Mouse (Mus musculus) frontal cortex, adult 2 months (tissue): ENCODE data around the gene Cyp4f40. TPM values are rescaled to one million over a fixed set of nuclear protein-coding genes. Genes with fewer than 3 reads are reported as not detected.
"Not testable (repeated sequence)": the region's sequence is repeated elsewhere in the genome, so short reads cannot be mapped to it uniquely, and the experiment has no call there.

Source experiments
- DNase-seq, 2 experiments: peaks; one replicate each; pipeline ENCODE4 v3.0.0; 2022; ENCODE audit warnings: low spot score in 1 of 2; ENCODE audit errors: extremely low spot score in 1 of 2
- polyA plus RNA-seq: library from polyadenylated mRNA; depleted of rRNA; stranded (reverse); fragments of >200 nt; gene quantifications from 2 replicates; pipeline ENCODE4 v1.2.3, GENCODE M21; 2012; rRNA removed

Gene Cyp4f40
- polyA plus RNA-seq, result 0.04 and 0.08 TPM in 2 replicates

DNA sequence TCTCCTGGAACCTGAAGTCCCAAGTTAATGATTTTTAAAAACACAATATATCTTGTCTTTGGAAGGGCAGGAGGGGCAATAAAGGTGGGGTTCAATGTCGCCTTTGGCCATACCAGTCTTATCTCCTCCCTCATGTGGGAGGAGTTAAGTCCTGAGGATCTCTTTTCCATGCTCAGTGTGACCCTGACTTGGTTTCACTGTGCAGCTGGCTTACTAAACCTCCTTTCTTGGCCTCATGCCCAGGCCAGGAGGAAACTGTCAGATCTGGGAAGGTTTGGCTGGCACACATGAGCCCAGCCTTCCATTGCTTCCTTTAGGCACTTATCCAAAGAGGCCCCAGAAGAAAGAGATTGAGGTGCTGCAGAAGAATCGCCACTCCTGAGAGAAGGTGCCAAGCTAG lies at the start of gene Cyp4f40:
TSS of gene Cyp4f40 (plus strand) at position 189 of the 400 bp plus-strand sequence.
- DNase-seq, result peak in 1 of 2 experiments; percentile 9

DNA sequence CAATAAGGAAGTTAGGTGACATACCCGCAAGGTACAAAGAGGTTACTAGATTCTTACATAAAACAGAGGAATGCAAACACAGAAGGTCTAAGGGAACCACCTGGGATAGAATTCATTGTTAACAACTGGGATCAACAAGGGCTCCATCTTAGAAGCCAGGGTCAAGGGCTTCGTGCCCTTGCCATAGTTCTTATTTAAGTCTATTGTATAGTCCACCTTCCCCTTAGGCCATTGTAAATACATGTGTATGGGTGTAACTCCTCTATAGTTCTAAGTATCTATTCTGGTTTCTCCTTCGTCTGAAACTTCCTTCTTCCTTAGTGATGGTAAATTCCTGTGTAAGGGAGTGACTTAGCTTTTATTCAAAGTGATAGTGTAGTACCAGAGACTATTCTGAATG lies 48.5 kb upstream of the Cyp4f40 start:
- not testable (repeated sequence) for DNase-seq

DNA sequence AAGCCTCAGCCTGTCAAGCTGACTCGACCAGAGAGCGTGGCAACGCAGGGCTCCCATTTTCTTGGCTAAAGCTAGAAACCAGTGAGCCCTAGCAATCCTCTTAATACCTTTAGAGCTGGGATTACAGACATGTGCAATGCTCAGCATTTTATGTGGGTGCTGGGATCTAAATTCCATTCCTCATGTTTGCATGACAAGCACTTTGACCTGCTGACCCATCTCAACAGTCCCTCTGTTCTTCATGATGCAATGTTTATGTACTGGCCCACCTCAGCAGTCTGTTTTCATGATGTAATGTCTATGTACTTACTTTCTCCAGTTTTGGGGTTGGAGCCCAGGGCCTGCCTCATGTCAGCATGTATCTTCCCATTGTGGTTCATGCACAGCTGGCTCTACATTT lies 47.8 kb upstream of the Cyp4f40 start:
- DNase-seq, result no peak

DNA sequence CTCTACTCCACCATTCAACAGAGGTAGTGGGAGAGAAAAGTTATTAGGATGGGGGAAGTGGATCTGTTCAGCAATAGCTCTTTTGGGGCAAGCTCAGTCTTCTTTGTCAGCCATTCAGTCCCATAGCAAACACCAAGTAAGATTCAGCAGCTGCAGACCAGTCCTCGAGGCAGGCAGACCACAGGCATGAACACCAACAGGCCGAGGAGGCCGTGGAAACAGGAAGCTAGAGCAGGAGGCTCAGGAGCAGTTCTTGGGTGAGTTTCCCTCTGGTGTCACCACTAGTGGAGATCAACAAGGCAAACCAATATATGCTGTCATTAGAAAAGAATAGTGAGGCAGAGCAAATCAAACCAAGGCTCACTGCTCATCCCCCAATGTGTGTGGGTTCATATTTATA lies 46.3 kb upstream of the Cyp4f40 start:
- DNase-seq, result no peak

DNA sequence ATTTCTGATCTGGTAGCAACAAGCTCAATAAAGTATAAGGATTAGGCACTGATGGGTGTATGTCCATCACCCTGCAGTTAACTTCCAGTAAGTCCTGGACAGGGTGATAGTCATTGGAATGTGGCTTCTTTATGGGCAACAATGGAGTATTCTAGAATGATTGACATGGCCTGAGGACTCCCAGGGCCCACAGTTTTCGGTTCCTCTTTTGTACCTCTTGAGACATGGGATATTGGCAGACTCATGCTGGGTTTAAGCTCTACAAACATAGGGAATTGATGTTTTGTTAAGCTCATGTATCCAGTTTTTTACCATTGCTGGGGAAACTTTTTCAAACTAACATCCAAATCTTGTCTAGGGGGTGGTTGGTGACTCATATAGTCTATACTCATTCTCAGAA lies 41.4 kb upstream of the Cyp4f40 start:
- DNase-seq, result no peak

DNA sequence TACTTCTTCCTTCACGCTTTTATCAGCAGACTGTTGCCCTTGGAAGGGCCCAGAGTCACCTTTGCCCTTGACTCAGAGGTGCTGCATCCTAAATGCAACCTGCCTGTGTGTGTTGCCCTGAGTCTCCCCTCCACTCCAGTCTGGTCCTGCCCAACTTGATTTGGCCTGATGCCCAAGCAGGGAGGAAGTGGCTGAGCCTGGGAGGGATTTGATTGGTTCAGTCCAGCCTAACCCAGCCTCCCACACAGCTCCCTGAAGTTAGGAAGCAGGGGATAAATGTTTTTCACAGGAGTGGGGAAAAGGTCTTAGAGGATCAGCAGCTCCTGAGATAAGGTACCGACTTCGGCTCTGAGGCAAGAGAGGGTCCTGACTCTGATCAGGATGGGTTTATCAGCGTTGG lies 37.7 kb upstream of the Cyp4f40 start, which contains the start of gene Cyp4f37:
TSS of gene Cyp4f37 (plus strand) at position 292 of the 400 bp plus-strand sequence.
- not testable (repeated sequence) for DNase-seq

DNA sequence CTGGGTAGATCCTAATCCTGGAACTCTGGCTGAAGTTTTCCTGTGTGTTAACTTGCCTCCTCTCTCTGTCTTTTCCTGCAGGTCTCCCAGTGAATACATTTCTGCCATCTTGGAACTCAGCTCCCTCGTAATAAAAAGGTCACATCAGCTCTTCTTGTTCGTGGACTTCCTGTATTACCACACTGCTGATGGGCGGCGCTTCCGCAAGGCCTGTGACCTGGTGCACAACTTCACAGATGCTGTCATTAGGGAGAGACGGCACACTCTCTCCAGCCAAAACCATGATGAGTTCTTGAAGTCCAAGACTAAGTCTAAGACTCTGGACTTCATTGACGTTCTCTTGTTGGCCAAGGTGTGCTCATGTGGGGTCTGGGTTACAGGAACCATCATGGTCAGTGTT lies 29.0 kb upstream of the Cyp4f40 start:
- not testable (repeated sequence) for DNase-seq

DNA sequence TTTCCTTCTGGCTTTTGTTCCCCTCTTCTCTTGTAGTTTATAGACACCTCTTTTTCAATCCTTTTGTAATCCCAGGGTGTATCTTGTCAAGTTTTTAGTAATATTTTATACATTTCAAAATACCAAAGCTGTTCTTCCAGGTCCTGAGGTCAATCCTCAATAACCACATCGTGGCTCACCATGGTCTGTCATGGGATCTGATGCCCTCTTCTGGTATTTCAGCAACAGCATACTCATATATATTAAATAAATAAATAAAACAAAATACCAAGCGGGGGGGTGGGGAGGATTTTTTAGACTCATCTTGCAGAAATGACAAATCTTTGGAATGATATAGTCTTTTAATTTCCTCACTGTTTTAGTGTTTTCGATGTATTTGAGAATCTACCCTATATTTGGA lies 26.8 kb upstream of the Cyp4f40 start:
- DNase-seq, result no peak

DNA sequence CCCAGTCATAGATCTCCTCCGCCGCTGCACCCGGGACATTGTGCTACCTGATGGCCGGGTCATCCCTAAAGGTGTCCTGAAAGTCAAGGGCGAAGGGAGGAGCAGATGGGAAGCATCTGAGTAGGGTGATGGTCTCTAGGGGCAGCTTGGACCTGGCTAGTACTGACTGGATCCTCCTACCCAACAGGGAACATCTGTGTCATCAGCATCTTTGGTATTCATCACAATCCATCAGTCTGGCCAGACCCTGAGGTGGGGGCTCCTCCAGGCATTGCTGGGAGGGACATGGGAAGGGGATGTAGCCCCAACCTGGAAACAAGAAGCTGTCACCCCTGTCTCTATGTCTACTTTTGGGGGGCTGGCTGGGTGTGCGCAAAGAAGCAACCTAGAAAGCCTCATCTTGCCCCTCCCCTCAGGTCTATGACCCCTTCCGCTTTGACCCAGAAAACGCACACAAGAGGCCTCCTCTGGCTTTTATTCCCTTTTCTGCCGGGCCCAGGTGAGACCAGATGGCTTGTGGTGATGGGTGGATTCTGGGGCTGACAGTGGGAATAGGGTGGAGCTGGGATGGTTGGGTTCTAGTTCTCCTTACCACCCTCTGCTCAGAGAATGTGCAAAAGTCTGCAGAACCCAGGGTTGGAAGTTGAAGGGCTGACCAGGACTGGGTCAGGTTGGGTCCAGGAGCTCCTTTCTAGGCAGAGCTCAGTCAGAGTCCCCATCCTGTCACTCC lies 24.3 kb upstream of the Cyp4f40 start:
- DNase-seq, result not testable (repeated sequence)

DNA sequence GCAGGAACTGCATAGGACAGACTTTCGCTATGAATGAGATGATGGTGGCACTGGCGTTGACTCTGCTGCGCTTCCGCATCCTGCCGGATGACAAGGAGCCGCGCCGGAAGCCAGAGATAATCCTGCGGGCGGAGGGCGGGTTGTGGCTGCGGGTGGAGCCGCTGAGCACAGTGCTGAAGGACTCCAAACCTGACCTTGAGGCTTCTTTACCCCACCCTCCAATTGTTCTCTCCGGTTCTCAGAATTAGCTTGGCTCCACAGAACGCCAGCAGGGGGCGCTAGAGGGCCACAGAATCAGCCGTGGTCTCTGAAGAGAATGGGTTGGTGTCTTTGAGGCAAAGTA lies 23.8 kb upstream of the Cyp4f40 start:
- peak; percentile 50 to 93 for DNase-seq

DNA sequence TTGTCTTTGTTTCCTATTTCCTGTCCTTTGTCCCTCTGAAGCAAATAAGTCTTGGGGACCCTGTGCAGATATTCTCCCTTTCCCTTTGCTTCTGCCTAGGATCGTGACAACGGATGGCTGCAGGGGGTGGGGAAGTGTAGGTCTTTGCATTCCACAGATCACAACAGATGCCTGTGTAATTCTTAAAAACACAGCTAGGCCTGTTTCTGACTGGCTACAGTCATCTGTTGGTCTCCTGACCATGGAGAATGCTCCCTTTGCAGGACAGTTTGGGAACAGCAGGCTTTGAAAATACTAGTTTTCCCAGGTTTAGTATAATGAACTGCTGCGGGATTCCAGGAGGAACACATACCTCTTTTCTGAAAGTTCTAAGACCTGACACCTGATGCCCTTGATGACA lies 22.4 kb upstream of the Cyp4f40 start:
- no peak for DNase-seq

DNA sequence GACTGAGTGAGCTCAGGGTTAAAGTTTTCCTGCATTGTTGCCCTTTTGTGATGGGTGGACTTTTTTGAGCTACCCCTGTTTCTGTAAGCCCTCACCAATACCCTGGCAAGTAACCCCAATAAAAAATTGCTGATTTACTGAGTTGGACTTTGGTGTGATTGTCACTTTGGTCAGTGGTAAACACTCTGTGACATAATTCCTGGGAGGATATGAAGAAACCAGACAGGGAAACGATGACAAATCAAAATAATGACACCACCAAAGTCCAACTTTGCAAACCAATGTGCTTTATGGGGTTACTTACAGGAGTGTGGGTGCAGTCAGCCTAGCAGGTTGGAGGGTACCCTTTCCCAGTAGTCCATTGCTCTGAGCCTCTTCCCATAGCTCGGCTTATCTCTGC lies 21.5 kb upstream of the Cyp4f40 start:
- DNase-seq, result no peak

DNA sequence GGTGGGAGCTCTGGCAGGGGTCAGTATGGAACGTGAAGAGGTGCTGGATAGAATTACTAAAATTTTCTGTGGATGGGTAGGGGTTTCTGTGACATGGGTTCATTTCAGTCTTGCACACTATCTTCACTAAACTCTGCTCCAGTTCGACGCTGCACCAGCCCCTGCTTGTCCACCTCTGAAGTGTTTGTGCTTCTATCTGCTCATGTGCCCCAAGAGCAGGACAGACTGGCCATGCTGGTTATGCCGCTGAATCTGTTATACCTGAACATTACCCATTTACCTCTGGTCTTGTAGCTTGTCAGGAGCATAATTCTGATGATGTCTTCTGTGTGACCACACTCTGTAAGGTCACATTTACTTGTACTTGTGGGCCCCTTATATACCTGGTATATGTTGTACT lies 12.1 kb upstream of the Cyp4f40 start:
- no peak for DNase-seq

DNA sequence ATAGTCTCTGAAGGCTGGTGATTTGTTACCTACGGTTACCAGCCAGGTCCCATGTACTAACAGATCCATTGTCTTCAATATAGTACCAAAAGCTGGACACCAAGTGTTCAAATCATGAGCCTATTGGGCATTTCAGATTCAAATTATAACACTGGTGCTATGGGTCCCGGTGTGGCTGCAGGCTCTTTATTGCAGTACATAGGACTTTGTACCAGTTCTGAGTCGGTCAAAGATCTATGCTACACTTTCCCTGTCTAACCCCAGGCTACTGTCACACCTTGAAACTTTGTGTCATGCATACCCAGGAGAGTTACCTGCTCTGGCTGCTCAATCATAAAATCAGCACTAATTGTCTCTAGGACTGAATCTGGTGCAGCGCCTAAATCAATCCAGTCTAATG lies 4.8 kb upstream of the Cyp4f40 start:
- DNase-seq, result no peak

DNA sequence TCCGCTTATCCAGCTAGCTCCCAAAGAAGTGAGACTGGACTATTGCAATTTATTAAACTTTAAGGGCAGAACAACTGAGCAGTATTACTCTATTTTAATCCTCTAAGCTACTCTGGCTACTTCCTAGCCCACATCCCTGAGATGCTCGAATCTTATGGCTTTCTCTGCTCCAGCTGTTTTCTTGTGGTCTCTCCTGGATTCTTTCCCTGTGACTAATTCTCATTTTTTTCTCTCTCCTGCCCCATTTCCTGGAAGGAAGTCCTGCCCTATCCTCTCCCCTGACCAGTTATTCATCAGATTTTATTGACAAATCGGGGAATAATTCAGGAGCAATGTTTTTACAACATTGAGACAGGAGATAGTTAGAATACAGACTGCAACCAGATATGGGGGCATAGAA lies 1.7 kb upstream of the Cyp4f40 start:
- no peak for DNase-seq

DNA sequence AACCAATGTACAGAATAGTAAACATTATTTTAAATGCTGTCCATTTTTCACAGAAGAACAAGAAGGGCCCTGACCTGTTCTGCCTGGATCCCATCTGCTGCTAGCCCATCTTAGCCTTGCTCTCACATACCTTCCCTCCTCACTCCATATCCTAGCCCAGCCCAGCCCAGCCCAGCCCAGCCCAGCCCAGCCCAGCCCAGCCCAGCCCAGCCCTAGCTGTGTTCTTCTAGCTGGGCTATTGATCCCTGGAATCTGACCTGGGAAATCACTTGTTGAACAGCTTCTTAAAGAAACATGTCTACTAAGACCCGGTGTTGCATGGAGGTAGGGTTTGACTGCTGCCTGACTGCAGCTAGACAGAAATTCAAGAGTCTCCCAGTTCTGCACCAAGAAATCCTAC lies 454 bp upstream of the Cyp4f40 start:
- DNase-seq, result no peak

DNA sequence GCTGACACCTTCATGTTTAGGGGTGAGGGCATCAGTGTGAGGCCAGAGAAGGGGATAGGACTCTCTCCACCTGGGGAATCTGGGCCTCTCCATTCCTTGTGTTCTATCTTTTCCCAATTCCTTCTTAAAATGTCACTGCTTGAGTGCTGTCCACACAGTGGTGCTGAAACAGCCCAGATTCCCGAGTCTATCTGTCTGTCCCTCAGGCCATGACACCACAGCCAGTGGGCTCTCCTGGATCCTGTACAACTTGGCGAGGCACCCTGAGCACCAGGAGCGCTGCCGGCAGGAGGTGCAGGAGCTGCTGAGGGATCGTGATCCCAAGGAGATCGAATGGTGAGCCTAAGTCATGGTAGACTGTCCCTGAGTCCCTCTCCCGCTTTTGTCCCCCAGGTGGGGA lies 15.3 kb downstream of the Cyp4f40 start:
- DNase-seq, result no peak

DNA sequence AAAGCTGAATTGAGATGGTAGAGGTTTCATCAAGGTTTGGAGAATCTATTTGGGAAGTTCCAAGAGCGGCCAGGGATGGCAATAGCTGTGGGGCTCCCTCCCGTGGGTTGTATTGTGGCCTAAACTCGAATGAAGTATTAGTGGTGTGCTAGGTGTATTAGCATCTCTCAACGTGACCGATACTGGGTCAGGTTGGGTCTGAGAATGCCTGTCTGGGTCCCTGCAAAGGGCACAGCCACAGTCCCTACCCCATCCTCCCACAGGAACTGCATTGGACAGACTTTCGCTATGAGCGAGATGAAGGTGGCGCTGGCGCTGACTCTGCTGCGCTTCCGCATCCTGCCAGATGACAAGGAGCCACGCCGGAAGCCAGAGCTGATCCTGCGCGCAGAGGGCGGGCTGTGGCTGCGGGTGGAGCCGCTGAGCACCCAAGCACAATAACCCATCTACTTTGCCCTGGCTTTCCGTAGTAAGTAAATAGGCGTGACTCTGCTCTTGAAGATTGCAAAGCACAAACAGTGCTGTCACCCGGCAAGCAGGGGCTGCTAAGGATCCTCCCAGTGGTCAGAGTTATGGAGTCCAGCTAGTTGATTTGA lies 17.4 kb downstream of the Cyp4f40 start:
- DNase-seq, result no peak

DNA sequence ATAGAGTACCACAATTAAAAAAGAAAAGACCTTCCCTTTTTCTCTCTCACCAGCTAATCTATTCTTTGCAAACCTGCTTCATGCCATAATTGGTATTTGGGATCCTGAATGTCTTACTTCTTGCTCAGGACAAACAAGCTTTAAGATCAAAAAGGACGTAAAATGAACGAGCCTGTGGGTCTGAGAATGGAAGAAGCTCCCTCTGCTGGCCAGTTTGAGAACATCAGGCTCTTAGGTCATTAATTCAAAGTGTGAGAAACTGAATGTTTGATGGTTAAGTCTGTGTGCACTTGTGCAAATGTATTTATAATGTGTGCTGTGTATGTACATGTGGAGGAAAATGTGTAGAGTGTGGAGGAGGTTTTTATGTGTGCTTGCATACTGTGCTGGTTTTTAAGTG lies 21.7 kb downstream of the Cyp4f40 start:
- peak in 1 of 2 experiments; percentile 57 for DNase-seq

DNA sequence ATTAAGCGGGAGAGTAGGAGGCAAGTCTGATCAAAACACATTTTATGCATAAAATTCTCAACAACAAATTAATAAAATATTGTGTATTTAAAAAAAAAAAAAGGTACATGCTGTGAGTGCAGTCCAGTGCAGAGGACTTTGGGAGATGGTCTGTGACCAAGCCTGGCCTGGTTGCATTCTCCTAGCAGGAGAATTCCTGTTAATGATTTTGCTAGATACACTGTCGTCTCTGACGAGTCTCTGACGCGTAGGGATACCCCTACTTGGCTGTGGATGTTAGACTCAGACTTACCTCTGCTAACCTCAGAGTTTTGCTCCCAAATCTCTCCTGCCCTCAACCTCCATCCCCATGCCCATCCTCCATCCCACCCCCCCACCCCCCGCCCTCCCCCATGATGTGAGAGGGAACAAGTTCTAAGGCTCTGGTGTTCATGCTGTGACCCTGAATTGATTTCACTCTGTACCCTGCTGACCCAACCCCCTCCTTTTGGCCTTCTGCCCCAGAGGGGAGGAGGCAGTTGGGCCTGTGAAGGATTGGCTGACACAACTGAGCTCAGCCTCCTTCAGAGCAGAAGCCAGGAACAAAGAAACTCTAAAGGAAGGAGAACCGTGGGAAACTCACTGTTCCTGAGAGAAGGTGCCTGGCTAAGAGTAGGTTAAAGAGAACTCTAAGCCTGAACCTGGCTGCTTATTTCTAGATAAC lies 26.5 kb downstream of the Cyp4f40 start, which contains the start of gene Cyp4f15:
TSS of gene Cyp4f15 (plus strand) at position 580 of the 703 bp plus-strand sequence.
- DNase-seq, result peak; percentile 27 to 63

DNA sequence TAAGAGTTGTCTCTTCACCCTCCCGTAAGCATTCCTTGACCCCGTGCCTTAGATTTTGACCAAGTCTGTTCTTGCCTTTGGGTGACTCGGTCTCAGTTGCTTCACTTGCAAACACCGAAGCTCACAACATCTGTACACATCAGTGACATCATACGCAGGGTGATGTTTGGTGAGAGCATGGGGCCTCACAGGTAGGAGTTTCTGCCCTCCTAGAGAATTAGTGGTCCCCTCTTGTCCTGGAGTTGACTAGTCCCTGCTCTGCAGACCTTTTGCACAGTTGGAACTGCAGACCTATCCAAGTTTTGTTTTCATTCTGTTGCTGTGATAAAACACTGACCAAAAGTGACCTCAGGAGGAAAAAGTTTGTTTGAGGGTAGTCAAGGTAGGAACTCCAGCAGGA lies 28.0 kb downstream of the Cyp4f40 start:
- DNase-seq, result no peak

DNA sequence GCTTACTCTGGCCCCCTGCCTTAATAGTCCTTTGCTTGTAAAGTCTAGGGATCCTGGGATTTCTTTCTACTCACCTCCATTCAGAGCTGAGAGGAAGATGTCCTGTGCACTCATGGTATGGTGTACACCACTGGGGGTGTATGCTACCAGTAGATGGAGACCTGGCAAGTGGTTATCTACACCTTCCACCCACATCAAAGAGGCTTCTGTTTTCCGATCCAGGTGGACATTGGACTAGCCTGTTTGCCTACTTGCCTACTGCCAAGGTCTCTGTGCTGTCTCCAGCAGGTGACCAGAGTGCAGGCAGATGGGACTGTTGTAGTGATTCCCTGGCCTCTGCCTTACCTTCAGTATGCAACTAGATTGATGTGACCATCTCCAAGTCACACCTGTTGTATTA lies 32.3 kb downstream of the Cyp4f40 start:
- DNase-seq, result no peak
